Mouse (Mus musculus): ENCODE data around the gene 1700028K03Rik. TPM values are rescaled to one million over a fixed set of nuclear protein-coding genes. Genes with fewer than 3 reads are reported as not detected.
A peak's percentile ranks its signal among the peaks of the same experiment; 100 is the strongest.

Gene 1700028K03Rik
- polyA plus RNA-seq, 1 experiment from 2014 or later: 0.16 TPM

DNA sequence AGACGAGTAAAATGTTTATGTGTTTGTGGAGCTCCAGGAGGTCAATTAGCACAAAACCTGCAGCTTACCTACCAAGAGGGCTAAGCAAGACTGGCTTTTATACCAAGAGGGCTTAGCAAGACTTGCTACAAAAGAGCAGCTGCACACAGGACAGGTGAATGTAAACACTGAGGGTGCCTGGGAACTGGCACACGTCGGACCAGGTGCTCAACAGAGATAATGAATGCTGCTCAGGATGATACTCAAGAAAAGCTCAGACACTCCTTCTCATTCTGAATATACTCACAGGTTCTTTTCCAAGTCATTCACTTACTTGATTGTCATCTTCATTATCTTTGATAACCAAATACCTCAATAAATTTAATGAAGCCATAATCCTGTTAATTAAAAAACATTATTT lies 22.5 kb downstream of the 1700028K03Rik start:
- H3K4me2 ChIP-seq (replicated peaks; ENCODE audit: low read depth, low read length): no peak overlapping the region
- H3K4me1 ChIP-seq (ENCODE audit: control insufficient read depth, insufficient read depth, low read length): no peaks in the 10 kb centered on the region
- no peak overlapping the region for H3K27ac ChIP-seq (ENCODE audit: low read depth, low read length)
- no peak overlapping the region for H3K9ac ChIP-seq (ENCODE audit: low read depth, low read length)
- 82% methylated on average over 3 of the region's 3 CpGs for WGBS
- H3K4me3 ChIP-seq (ENCODE audit: low read length): no peak overlapping the region
- no peaks in the 10 kb centered on the region for H3K27me3 ChIP-seq (ENCODE audit: control insufficient read depth, insufficient read depth, low read length)
- no peaks in the 10 kb centered on the region for H3K9me3 ChIP-seq (ENCODE audit: control insufficient read depth, low read length)
- peaks cover 46% of the 10 kb centered on the region for H3K36me3 ChIP-seq (ENCODE audit: control insufficient read depth, insufficient read depth, low read length)
- ATAC-seq (ENCODE audit: low FRiP score, low TSS enrichment): no peak

DNA sequence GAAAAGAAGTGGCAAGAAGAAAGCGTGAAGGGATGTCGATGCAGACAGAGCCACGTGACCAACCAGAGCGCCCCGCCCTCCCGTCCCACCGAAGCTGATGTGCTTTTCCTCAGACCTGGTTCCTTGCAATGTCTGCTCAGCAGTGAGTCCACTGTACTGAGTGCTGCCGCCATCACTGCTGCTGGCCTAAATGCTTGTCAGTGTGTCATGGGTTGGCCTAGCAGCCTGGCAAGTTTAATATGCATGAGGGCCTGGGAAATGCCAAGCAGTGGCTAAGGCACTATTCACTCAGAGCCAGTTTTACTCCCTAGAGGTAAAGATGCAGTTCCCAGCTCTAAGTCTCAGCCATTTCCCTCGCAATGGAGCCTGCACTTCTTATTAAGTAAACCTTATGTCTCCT lies 34.6 kb downstream of the 1700028K03Rik start:
- no peak for ATAC-seq (ENCODE audit: low FRiP score, low TSS enrichment)
- Histone ChIP-seq H3K36me3 (ENCODE audit: control insufficient read depth, insufficient read depth, low read length) (peaks cover 18% of the 10 kb centered on the region; the same call in 1 of the 2 replicates), H3K4me3 (ENCODE audit: low read length) (no peak overlapping the region), H3K4me2 (replicated peaks; ENCODE audit: low read depth, low read length) (no peak overlapping the region), H3K27me3 (ENCODE audit: control insufficient read depth, insufficient read depth, low read length) (no peaks in the 10 kb centered on the region), H3K27ac (ENCODE audit: low read depth, low read length) (no peak overlapping the region), H3K9me3 (ENCODE audit: control insufficient read depth, low read length) (no peaks in the 10 kb centered on the region), H3K4me1 (ENCODE audit: control insufficient read depth, insufficient read depth, low read length) (no peaks in the 10 kb centered on the region), H3K9ac (ENCODE audit: low read depth, low read length) (no peak overlapping the region)
- 98% methylated on average over 9 of the region's 9 CpGs for WGBS

DNA sequence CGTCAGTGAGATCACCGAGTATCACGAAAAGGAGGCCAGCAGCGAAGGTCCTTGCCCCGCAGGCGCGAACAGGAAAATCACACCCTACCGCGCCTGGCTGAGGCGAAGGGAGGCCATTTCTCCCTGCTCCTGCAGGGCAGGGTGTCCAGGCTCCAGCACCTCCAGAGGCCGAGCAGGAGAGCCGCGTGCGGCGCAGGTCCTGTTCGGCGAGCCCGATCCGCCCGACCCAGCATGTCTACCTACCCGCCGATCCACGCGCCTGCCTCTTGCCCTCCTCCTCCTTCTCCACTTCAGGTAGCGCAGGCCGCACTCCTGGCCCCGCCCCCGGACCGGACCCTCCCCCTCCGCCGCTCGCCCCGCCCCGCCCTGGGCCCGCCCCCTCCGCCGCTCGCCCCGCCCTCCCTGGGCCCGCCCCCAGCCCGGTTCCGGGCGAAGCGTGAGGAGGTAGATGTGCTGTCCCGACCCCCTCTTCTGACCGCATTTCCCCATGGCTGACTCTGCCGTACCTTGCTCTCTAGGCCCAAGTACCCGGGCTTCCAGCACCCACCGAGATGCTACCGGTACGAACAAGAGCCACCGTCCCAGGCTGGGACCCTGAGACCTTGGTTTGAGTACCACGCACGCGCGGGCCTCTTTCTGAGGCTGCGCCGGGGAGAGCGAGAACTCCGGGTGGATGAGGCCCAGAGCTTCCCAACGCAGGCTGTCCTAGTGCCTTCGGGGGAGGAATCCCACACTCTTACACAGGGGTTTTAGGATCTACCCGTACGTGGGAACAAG lies 63.0 kb downstream of the 1700028K03Rik start, which contains the start of the genes Rpap2 and Glmn:
TSS of gene Rpap2 (plus strand) at position 73 of the 777 bp plus-strand sequence.
TSS of gene Glmn (minus strand) at position 588 of the 777 bp plus-strand sequence.
- under 1% methylated on average over 46 of the region's 64 CpGs for WGBS
- peak within 1 kb of the TSS; percentile 78 for H3K4me2 ChIP-seq (replicated peaks; ENCODE audit: low read depth, low read length)
- H3K36me3 ChIP-seq (ENCODE audit: control insufficient read depth, insufficient read depth, low read length): peaks cover 13% of the 10 kb centered on the region
- peak within 1 kb of the TSS; percentile 83 for H3K27ac ChIP-seq (ENCODE audit: low read depth, low read length)
- peak within 1 kb of the TSS; percentile 78 for H3K9ac ChIP-seq (ENCODE audit: low read depth, low read length)
- no peaks in the 10 kb centered on the region for H3K27me3 ChIP-seq (ENCODE audit: control insufficient read depth, insufficient read depth, low read length)
- H3K4me3 ChIP-seq (ENCODE audit: low read length): peak within 1 kb of the TSS; percentile 73
- H3K4me1 ChIP-seq (ENCODE audit: control insufficient read depth, insufficient read depth, low read length): no peaks in the 10 kb centered on the region
- ATAC-seq (ENCODE audit: low FRiP score, low TSS enrichment): peak; percentile 97
- H3K9me3 ChIP-seq (ENCODE audit: control insufficient read depth, low read length): no peaks in the 10 kb centered on the region

DNA sequence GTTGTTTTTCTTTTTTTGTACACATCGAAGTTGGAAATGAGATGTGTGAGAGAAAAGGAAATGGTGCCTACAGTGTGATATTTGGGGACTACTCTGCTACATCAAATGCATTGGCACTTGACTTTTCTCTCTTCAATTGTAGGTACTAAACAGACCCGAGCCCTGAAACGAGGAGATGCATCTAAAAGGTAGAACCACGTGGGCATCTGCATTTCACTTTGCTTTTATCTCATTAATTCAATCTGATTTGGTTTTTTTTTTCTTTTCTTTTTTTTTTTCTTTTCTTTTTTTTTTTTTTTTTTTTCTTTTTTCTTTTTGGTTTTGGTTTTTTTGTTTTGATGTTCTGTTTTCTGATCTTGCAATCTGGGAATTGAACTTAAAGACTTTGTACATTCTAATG lies 63.9 kb downstream of the 1700028K03Rik start:
- Histone ChIP-seq H3K4me3 (ENCODE audit: low read length) (peak overlapping the region; percentile 73), H3K9ac (ENCODE audit: low read depth, low read length) (peak overlapping the region; percentile 78; the same call in 1 of the 2 replicates), H3K27ac (ENCODE audit: low read depth, low read length) (no peak overlapping the region), H3K36me3 (ENCODE audit: control insufficient read depth, insufficient read depth, low read length) (peaks cover 14% of the 10 kb centered on the region), H3K27me3 (ENCODE audit: control insufficient read depth, insufficient read depth, low read length) (no peaks in the 10 kb centered on the region), H3K4me2 (replicated peaks; ENCODE audit: low read depth, low read length) (peak overlapping the region; percentile 78), H3K4me1 (ENCODE audit: control insufficient read depth, insufficient read depth, low read length) (no peaks in the 10 kb centered on the region), H3K9me3 (ENCODE audit: control insufficient read depth, low read length) (no peaks in the 10 kb centered on the region)
- WGBS: 15% methylated on average over 4 of the region's 4 CpGs
- ATAC-seq (ENCODE audit: low FRiP score, low TSS enrichment): no peak

Other genes with a start within 250 kb of the 1700028K03Rik start
- gene Tgfbr3, start 245.1 kb upstream of the 1700028K03Rik start, polyA plus RNA-seq (2014; fragmentation: Nextera tagmentation; extraction: Ambion mirVana): 7.5 and 18.0 TPM in 2 replicates
- 1.4 and 1.9 TPM in 2 replicates for gene Brdt, start 203.6 kb upstream of the 1700028K03Rik start, polyA plus RNA-seq (2014; fragmentation: Nextera tagmentation; extraction: Ambion mirVana)
- 2.5 and 2.7 TPM in 2 replicates for gene Ephx4, start 132.0 kb upstream of the 1700028K03Rik start, polyA plus RNA-seq (2014; fragmentation: Nextera tagmentation; extraction: Ambion mirVana)
- not detected in 2 replicates for gene Lpcat2b, start 103.2 kb upstream of the 1700028K03Rik start, polyA plus RNA-seq (2014; fragmentation: Nextera tagmentation; extraction: Ambion mirVana)
- gene Btbd8, start 96.7 kb upstream of the 1700028K03Rik start, polyA plus RNA-seq (2014; fragmentation: Nextera tagmentation; extraction: Ambion mirVana): 4.0 and 4.1 TPM in 2 replicates
- gene Gm42669, start 27.1 kb upstream of the 1700028K03Rik start, polyA plus RNA-seq (2014; fragmentation: Nextera tagmentation; extraction: Ambion mirVana): 0.84 and 0.94 TPM in 2 replicates
- 17.4 and 18.5 TPM in 2 replicates for gene Rpap2, start 62.7 kb downstream of the 1700028K03Rik start, polyA plus RNA-seq (2014; fragmentation: Nextera tagmentation; extraction: Ambion mirVana)
- gene Glmn, start 63.2 kb downstream of the 1700028K03Rik start, polyA plus RNA-seq (2014; fragmentation: Nextera tagmentation; extraction: Ambion mirVana): 37.3 and 43.6 TPM in 2 replicates
- not detected in 2 replicates for gene Gfi1, start 191.3 kb downstream of the 1700028K03Rik start, polyA plus RNA-seq (2014; fragmentation: Nextera tagmentation; extraction: Ambion mirVana)

Data from kidney, embryonic 14.5 days (tissue).